Comparison of ENCODE assay signal across 8 mouse cellular contexts in genomic region chr13:36578569-36579333, GRCm38 (mm10).
DNase-seq lines count a peak whose midpoint lies in the region; ATAC-seq and TF ChIP-seq lines count a peak whose summit lies in the region.

No protein-coding gene starts in this region.

- H3K27ac ChIP-seq in hindbrain, embryonic 11.5 days (ENCODE audit: low read depth, low read length): peak overlapping the region; percentile 71

- H3K27me3 ChIP-seq in hindbrain, embryonic 11.5 days (ENCODE audit: control insufficient read depth, insufficient read depth, low read length): no peaks in the 10 kb centered on the region

- H3K4me3 ChIP-seq in hindbrain, embryonic 11.5 days (ENCODE audit: low read depth, low read length): peak overlapping the region; percentile 35
- peak overlapping the region; percentile 6 for H3K4me3 ChIP-seq in lung, adult 2 months (replicated peaks; ENCODE audit: extremely low read depth, low read depth, low read length)

- H3K36me3 ChIP-seq in hindbrain, embryonic 11.5 days (ENCODE audit: control insufficient read depth, insufficient read depth, low read length): no peaks in the 10 kb centered on the region

- no peaks in the 10 kb centered on the region for H3K9me3 ChIP-seq in hindbrain, embryonic 11.5 days (ENCODE audit: control insufficient read depth, low read length)

- no peaks in the 10 kb centered on the region for H3K4me1 ChIP-seq in hindbrain, embryonic 11.5 days (replicated peaks; ENCODE audit: control insufficient read depth, insufficient read depth, low read length)
- no peaks in the 10 kb centered on the region for H3K4me1 ChIP-seq in lung, adult 2 months (ENCODE audit: control insufficient read depth, insufficient read depth, low read length)

- no peak for TF ChIP-seq CTCF in lung, adult 2 months (IDR thresholded peaks at IDR 0.05; ENCODE audit: insufficient read depth, low read length)

- WGBS in hindbrain, embryonic 11.5 days: 3% methylated on average over 41 of the region's 41 CpGs
- 4% methylated on average over 41 of the region's 41 CpGs for WGBS in lung, adult 2 months

- no peak for TF ChIP-seq POLR2A in lung, adult 2 months (IDR thresholded peaks at IDR 0.05; ENCODE audit: borderline replicate concordance, extremely low read depth, low read depth, low read length)

- peak overlapping the region; percentile 55 for H3K9ac ChIP-seq in hindbrain, embryonic 11.5 days (ENCODE audit: low read depth, low read length)

- peak overlapping the region; percentile 63 for H3K4me2 ChIP-seq in hindbrain, embryonic 11.5 days (replicated peaks; ENCODE audit: low read depth, low read length)

- ATAC-seq in hindbrain, embryonic 11.5 days (ENCODE audit: low FRiP score): peak; percentile 95
- no peak for ATAC-seq in activated CD4-positive, CD25-positive, alpha-beta regulatory T cell, adult 4 months

- DNase-seq in R1 (ENCODE audit: low read depth, low spot score): peak; percentile 86
- peak; percentile 89 to 92 for DNase-seq in cerebellum, postnatal 10 days
- peak; percentile 84 for DNase-seq in frontal cortex, postnatal 10 days (ENCODE audit: low spot score in 2 of 2)
- DNase-seq in hindbrain, embryonic 11.5 days (ENCODE audit: low spot score): peak; percentile 89
- peak; percentile 90 for DNase-seq in layer of hippocampus, adult 9-11 months
- peak; percentile 25 for DNase-seq in lung, adult 2 months
- DNase-seq in ovary, postnatal 36 days (ENCODE audit: low spot score): peak; percentile 79

Comparison
In these comparisons a context has a peak if more than half of its experiments do, and no peak if none do; other contexts are left out.
1. DNase-seq: peak in every context shown above with its lines; median percentile 90 in cerebellum, postnatal 10 days; 90 in layer of hippocampus, adult 9-11 months; 89 in hindbrain, embryonic 11.5 days; 86 in R1; 84 in frontal cortex, postnatal 10 days; 79 in ovary, postnatal 36 days; 25 in lung, adult 2 months.